Mouse (Mus musculus): ENCODE data around the gene Adcy1.

The Adcy1 gene

GRCm38 (mm10) chr11:7188469-7188868 lies 125.2 kb downstream of the Adcy1 start, which contains the start of gene Gm11985:
Gene Gm11985 (minus strand): TSS chr11:7188569.
- DNase-seq = no peak

- DNase-seq = no peak
These were observed 129.4 kb downstream of the Adcy1 start for GRCm38 (mm10) chr11:7192710-7193109.

- DNase-seq = no peak
These were observed 129.8 kb downstream of the Adcy1 start for GRCm38 (mm10) chr11:7193134-7193533.

GRCm38 (mm10) chr11:7194432-7195311 lies 131.4 kb downstream of the Adcy1 start:
- DNase-seq = peak; percentile 78

- no peak for DNase-seq
These were observed 132.0 kb downstream of the Adcy1 start for GRCm38 (mm10) chr11:7195312-7195685.

- DNase-seq = peak; percentile 81
These were observed 134.2 kb downstream of the Adcy1 start, which contains the start of gene Igfbp1 for GRCm38 (mm10) chr11:7197491-7197941. Gene Igfbp1 (plus strand): TSS chr11:7197782.

- DNase-seq = peak; percentile 87
These were observed 134.7 kb downstream of the Adcy1 start for GRCm38 (mm10) chr11:7198006-7198405.

GRCm38 (mm10) chr11:7198481-7199256 lies 135.4 kb downstream of the Adcy1 start:
- DNase-seq = peak; percentile 55

GRCm38 (mm10) chr11:7199736-7200392 lies 136.6 kb downstream of the Adcy1 start:
- DNase-seq = peak; percentile 84

- peak; percentile 51 for DNase-seq
These were observed 137.1 kb downstream of the Adcy1 start for GRCm38 (mm10) chr11:7200393-7200783.

GRCm38 (mm10) chr11:7202206-7202605 lies 138.9 kb downstream of the Adcy1 start:
- no peak for DNase-seq

GRCm38 (mm10) chr11:7203846-7204245 lies 140.6 kb downstream of the Adcy1 start:
- peak; percentile 85 for DNase-seq

- DNase-seq = peak; percentile 94
These were observed 147.1 kb downstream of the Adcy1 start for GRCm38 (mm10) chr11:7210343-7210742.

- no peak for DNase-seq
These were observed 147.9 kb downstream of the Adcy1 start for GRCm38 (mm10) chr11:7211211-7211610.

- no peak for DNase-seq
These were observed 149.0 kb downstream of the Adcy1 start for GRCm38 (mm10) chr11:7212126-7212798.

- DNase-seq = no peak
These were observed 149.8 kb downstream of the Adcy1 start for GRCm38 (mm10) chr11:7213161-7213500.

- DNase-seq = peak; percentile 96
These were observed 150.4 kb downstream of the Adcy1 start, which contains the start of gene Igfbp3 for GRCm38 (mm10) chr11:7213501-7214341. Gene Igfbp3 (minus strand): TSS chr11:7213923.

- no peak for DNase-seq
These were observed 151.0 kb downstream of the Adcy1 start for GRCm38 (mm10) chr11:7214342-7214660.

GRCm38 (mm10) chr11:7214761-7215160 lies 151.5 kb downstream of the Adcy1 start:
- DNase-seq = peak; percentile 82

- DNase-seq = no peak
These were observed 152.4 kb downstream of the Adcy1 start for GRCm38 (mm10) chr11:7215703-7216102.

- peak; percentile 64 for DNase-seq
These were observed 158.5 kb downstream of the Adcy1 start for GRCm38 (mm10) chr11:7221826-7222225.

GRCm38 (mm10) chr11:7226200-7226599 lies 162.9 kb downstream of the Adcy1 start:
- DNase-seq = peak; percentile 61

All from heart, adult 11 months (tissue).